Mouse (Mus musculus): ENCODE data around the gene Gba2.
"Not testable (repeated sequence)": the region's sequence is repeated elsewhere in the genome, so short reads cannot be mapped to it uniquely, and the experiment has no call there.

Gba2 gene

DNA sequence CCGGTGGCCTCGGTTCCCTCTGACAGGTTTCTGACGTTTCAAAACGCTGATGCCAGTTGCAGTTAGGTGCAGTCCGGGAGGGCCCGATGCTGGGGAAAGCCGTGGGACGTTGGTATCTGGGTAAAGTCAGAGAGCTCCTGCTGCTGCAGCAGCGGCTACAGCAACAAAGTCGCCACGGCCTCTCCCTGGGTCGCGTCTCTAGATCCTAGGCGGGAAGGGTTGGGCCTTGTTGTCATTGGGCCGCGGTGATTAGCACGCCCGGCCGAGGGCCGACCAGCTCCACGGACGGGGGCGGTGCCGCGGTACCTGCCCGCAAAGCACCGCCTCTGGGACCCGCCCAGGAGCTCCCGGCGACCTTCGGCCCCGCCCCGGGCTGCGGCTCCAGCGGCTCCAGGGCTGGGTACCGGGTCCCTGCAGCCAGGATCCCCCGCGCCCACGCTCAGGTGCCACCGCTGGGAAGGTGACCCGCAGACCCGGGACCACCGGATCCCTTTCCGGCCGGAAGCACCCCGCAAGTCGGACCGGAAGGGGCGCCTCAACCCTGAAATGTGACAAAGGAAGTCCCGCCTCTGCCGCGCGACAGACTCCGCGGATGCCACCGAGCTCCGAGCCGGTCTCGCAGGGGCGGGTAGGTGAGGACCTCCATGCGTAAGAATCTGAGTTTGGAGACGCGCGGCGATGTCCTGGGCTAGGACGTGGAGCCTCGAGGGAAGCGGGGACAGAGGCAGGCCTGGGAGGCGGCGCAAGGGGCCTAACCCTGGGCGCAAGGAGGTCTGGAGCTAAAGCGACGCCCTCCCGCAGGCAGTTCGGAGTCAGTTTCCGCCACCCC lies at the start of gene Gba2, which contains the start of gene Rgp1:
TSS of gene Gba2 (minus strand) at position 498 of the 829 bp plus-strand sequence.
TSS of gene Rgp1 (plus strand) at position 340 of the 829 bp plus-strand sequence.
- peak; percentile 83 for DNase-seq (ENCODE audit: low spot score in 2 of 2)

DNA sequence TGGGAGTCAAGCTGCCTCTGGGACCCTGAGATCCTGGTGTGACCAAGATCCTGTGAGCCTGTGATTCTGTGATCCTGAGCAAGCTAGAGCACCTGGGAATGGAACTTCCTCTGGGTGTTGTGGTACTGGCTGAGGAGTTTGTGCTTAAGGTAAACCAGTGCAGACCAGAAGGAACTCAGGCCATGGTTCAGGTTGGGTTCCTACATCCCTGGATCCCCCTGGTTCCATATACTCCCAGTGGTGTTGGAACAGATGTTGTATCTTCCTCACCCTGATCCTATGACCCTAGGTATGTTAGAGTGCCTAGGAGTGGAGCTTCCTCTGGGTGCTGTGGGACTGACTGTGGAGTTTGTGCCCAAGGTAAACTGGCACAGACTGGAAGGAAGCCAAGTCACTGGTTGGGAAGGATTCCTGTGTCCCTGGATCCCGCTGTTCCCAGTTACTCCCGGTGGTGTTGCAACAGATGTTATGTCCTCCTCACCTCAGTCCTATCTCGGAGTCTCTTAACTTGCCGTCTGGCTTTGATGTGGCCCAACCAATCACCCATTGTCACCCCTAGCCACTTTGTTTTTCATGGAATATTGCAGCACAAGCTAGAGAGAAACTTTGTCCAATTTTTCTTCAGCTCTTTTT lies 41.6 kb upstream of the Gba2 start:
- DNase-seq (ENCODE audit: low spot score in 2 of 2), result no peak

DNA sequence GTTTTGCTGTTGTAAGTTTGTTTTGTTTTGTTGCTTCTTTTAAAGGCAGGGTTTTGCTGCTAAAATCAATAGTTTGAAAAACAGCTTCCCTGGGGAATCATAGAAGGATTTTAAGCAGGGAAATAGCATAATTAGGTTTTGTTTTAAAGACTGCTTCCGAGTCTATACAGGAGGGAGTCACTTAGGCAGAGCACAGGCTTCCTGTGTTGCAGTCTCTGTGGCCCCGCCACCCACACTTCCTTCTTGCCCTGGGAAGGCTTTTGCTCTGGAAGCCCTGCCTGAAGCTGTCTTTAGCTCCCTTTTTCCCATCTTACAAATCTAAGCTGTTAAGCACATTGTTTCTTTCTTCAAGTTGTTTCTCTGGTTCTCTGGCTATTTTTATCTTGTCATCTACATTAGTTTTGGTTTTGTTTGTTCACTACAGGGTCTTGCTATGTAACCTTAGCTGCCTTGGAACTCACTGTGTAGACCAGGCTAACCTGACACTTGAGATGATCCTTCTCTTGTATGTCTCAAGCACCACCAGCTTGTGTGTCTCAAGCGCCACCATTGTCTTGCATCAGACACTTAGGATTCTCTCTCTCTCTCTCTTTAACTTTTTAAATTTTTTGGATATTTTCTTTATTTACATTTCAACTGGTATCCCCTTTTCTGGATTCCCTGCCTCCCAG lies 34.5 kb upstream of the Gba2 start:
- DNase-seq (ENCODE audit: low spot score in 2 of 2), result no peak

DNA sequence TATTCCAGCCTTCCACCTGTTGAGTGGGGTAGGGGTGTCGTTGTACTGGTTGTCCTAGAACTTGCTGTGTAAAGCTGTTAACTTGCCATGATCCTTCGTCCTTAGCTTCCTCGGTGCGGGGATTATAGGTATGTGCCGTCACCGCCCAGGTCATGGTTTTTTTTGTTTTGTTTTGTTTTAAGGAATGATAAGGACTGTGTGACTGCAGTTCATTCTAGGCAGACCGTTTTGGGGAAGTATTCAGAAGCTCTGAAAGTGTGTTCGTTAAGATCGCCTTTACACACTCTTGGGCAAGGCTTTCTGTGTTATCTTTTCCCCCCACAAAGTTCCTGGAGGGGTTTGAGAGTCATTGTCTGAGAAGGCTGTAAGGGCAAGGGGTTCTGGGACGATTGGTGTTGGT lies 33.9 kb upstream of the Gba2 start:
- DNase-seq (ENCODE audit: low spot score in 2 of 2), result no peak

DNA sequence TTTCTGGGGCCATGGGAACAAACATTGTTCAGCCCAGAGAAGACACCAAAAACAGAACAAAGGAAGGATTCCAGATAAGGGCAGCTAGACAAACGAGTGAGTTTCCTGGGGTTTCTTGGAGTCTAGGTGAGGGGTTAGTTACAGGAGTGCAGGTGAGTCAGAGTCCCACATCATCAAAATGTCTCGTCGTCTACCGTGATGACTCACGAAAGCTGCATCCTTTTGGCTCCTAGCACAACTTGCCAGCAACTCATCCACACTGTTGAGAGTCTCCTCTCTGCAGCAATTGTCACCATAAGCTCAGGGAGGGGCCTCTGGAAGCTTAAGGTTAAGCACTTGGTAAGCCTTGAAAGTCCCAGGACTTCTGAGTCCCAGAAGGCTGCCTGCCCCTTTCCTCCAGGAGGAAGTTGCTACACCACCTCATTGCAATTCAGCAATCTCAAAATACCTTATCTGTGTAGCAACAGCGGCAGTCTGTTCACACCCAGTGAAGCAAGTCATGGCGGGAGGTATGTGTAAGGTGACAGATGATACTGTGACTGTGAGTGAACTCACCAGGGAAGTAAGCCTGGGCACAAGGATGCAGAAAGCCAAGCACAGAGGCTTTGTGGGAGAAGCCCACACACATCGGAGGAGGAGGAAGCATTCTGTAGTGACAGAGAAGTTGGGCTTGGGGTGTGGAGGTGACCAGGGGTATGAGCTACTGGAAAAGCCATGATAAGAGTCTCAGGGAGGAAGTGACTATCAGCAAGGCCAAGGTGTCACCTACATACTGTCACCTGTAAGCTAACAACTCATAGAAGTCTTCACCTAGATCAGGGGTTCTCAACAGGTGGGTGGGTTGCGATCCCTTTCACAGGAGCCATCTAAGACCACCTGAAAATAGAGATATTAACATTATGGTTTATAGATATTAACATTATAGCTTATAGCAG lies 26.3 kb upstream of the Gba2 start:
- no peak for DNase-seq (ENCODE audit: low spot score in 2 of 2)

DNA sequence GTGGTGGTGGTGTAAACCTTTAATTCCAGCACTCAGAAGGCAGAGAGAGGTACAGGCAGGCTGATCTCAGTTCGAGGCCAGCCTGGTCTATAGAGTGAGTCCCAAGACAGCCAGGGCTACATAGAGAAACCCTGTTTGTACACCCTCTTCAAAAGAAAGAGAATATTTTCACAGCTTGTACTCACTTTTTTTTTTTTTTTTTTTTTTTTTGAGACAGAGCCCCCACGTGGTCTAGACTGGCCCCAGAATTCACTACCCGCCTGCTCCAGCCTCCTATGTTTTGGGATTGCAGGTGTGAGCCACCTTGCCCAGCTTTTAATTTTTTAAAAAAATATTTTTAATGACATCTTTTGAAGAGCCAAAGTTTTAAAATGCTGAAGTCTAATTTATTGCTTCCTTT lies 25.4 kb upstream of the Gba2 start:
- DNase-seq (ENCODE audit: low spot score in 2 of 2), result no peak

DNA sequence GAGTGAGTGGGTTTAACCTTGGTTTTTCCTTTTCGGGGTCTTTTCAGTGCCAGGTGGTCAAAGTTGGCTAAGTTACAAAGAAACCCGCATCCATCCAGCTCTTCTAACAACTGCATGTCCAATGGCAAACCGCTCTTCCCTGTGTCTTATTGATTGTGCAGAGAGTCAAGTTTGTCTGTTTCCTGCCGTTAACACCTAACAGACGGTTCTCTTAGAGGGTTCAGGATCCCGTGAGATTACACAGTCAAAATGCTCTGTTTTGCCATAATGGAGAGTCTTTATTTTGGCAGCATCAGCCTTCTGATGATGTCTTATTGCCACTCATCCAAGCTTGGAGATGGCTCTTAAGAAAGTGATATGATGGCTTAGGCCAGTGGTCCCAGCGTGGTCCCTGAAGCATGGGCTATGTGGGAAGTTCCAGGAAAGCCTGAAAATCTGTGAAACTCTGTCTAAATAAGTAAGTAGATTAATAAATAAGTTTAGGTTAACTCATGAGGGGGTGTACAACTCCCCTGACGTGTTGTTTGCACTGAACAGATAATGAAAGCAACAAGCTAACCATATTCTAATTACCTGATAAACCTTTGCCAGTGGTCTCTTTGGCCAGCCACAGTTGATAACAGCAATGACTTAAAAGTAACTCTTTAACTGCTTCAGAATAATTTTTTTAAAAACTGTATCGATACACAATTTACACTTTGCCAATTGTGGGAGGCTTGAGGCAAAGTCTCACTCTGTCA lies 21.7 kb upstream of the Gba2 start:
- no peak for DNase-seq (ENCODE audit: low spot score in 2 of 2)

DNA sequence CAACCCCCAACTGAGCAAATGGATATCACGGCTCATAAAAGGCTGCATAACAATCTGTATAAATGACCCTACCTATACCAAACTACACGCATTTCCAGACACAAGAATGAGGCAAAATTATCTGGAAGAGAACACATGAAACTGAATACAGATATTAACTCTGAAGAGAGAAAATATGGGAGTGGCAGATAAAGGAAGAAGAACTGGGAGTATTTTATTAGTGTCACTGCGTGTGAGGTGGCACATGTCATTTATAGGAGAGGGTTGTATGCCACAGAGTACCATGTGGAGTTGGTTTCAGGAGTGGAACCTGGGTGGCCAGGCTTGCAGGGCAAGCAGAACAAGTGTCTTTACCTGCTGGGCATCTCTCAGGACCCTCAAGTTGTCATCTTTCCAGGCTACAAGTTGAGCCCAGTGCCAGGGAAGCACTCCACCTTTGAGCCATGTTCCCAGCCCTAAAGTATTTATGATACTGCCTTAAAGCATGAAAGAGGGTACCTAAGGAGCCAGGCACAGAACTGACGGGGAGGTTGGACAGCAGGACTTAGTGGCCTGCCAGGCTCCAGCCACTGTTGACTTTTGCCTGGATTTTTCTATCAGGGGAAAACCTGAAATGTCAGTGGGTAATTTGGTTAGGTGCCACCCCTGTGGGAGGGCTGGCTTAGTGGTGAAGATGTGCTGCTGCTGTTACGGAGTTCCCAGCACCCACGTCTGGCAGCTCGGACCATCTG lies 20.1 kb upstream of the Gba2 start:
- no peak for DNase-seq (ENCODE audit: low spot score in 2 of 2)

DNA sequence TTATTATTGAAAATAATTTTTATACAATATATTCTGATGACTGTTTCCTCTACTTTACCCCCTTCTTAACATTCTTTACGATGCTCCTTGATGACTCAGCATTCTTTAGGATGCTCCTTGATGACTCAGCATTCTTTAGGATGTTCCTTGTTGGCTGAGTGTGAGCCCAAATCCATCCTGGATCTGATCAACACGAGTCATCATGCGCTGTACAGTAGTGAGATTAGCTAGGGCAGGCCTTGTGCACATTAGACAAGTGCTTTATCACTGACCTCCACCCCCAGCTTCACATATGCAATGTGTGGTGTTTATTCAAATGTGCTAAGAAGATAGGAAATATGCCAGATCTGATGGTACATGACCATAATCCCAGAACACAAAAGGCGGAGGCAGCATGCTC lies 19.5 kb upstream of the Gba2 start:
- no peak for DNase-seq (ENCODE audit: low spot score in 2 of 2)

DNA sequence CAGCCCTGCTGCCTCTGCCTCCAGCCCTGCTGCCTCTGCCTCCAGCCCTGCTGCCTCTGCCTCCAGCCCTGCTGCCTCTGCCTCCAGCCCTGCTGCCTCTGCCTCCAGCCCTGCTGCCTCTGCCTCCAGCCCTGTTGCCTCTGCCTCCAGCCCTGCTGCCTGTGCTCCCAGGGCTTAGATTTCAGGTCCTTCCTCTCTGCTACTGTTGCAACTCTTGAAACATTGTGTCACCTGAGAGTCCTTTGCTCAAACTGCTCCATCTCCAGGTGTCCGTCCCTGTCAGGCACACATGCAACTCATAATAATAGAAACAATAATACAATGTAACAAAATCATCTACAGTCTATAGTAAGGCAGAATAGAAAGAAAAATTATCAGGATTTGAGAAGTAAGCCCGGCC lies 17.9 kb upstream of the Gba2 start:
- DNase-seq (ENCODE audit: low spot score in 2 of 2), result not testable (repeated sequence)

DNA sequence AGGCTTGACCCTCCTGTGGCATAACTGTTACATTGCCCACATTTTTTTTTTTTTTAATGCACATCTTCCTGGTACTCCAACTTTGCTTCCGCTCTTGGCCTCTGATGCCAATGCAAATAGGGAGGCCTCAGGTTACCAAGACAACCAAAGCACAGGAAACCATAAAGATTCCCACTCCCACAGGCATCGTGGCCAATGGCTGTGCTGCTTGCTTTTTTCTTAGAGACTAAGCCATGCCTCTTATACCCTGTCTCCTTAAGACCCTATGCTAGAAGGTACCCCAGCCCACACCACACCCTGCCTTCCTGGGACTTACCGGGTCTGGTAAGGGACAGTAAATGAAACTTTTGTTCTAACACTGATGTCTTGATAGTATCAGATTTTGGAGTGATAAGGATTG lies 14.8 kb upstream of the Gba2 start:
- no peak for DNase-seq (ENCODE audit: low spot score in 2 of 2)

DNA sequence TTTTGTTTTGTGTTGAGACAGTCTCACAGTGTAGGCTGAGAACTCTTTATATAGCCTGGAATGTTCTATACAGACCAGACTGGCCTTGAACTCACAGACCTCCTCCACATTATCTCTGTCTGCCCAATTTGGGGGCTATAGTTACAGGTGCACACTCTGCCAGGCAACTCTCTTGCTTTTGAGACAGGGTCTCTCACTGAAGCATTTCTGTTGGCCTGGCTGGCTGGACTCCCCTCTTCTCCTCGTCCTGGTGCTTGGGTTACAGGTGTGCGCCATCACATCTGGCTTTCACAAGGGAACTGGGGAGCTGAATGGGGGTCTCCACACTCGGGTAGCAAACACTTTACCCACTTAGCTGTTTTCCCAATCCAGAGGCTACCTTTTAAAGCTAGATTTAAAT lies 13.3 kb upstream of the Gba2 start:
- no peak for DNase-seq (ENCODE audit: low spot score in 2 of 2)

DNA sequence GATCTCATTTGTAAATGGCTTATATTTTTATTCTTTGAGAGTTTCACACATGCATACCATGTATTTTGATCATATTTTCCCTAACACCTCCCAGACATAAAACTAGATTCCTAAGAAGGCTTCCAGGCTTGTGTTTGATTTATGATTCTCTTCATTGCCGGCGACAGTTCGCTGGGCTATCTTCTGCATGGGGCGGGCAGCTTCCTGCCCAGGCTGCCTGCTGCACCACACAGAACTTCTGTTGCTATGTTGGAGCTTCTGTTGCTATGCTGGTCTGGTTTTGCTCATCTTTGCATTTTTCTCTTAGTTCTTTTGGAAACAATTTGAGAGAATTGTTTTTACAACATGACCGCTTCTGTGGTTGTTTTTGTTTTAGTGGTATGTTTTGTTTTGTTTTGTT lies 12.9 kb upstream of the Gba2 start:
- no peak for DNase-seq (ENCODE audit: low spot score in 2 of 2)

DNA sequence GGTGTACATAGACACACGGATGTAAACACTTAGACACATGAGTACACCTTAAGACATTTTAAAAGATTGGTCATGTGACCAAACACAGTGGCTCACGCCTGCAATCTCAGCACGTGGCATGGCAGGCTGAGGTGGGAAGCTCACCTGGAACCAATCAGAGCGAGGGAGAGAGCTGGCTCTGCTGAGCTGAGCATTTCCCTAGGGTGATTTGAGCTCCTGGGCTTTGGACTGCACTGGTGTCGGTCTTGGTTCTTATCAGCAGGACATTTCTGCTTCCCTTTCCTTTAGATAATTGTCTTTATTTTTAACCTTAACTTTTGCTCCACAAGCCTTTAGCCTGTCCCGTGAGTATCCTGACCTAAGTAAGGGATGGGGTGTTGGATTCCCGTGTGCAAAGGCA lies 9.0 kb upstream of the Gba2 start:
- DNase-seq (ENCODE audit: low spot score in 2 of 2), result no peak

DNA sequence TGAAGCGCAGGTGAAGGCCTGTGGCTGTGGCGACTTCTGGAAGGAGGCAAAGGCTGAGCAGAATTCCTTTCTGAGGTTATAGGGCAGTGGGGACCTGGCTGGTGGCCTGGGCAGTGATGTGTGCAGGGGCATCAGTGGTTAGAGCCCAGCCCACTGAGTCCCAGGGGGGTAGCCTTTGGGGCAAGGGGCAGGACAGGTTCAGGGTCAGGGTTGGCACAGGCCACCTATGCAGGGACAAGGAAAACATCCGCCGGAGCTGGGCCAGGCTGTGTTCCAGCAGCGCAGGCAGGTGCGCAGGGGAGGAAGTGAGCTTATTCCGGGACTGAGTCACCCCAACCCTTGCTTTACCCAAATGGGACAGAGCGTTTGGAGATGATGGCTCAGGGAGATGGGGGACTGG lies 7.7 kb upstream of the Gba2 start:
- DNase-seq (ENCODE audit: low spot score in 2 of 2), result no peak

DNA sequence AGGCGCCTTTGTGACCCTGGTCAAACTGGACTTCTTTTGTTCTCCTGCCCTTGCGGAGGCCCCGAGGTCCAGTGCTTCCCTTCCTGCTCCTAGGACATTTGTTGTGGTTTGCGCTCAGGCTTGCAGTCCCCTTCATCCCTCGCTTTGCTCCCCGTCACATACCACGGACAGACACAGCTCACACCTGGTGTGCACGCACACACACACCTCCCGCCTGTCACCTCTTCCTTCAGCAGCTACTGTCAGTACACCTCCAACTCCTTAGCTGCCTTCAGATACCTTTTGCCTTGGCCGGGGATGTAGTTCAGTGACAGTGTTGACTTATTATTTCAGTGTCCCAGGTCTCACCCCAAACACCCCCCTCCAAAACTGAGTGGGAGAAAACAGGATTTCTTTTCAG lies 7.0 kb upstream of the Gba2 start:
- no peak for DNase-seq (ENCODE audit: low spot score in 2 of 2)

DNA sequence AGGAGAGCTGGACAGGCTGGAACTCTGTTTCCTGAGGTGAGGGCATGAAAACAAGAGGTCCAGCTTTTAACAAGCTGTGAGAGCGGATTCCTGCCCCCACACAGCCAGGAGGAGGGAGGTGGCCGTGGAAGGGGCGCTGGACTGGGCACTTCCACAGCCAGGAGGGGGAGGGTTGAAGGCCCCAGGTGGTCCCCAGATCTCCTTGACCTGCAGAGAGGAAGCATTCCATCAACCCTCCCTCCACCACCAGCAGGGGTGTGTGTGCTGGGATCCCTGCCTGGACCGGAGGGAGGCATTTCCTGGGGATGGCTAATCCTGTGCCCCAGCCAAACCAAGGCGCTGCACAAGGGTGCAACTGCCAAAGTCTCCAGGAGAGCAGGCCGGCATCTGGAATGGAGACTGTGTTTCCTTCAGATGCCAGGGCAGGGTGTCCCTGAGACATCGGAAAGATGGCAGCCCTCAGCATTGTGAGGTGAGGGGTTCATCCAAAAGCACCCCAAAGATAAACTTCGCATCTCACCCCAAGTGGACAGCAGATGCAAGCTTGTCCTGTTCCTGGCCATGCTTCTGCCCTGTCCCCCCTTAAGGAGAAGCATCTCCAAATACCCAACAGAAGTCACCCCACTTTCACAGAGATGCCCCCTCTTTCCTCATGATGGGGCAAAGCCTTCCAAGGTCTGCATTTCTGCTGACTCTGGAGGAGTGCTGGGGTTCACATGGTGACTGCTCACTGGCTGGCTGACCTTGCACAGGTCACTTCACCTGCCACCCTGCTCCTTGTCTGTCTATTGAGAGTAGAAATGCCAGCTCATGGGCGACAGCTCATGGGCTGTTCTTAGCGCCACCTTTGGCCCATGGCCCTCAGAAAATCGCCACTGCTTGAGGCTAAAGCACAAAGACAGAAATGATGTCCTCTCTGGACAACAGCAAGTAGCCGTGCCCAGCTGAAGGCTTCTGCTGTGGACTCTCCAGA lies 6.1 kb upstream of the Gba2 start, which contains the start of gene Msmp:
TSS of gene Msmp (minus strand) at position 51 of the 973 bp plus-strand sequence.
- no peak for DNase-seq (ENCODE audit: low spot score in 2 of 2)

DNA sequence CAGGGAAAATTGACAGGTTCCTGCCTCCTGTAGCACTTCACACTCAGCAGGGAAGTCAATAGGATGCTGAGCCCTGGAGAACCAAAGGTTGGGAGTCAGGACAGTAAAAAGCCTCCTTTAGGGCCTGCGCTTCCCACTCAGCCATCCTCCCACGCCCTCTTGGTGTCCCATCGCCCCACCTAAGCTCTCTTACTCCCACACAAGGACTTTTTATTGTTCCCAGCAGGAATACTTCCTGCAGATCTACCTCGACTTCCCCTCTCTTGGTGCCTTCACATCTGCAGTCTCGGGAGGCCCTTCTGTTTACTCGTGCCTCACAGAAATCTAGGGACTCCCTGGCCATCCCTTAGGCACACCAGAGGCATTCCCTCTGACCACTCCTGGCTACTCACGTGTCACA lies 4.7 kb upstream of the Gba2 start:
- no peak for DNase-seq (ENCODE audit: low spot score in 2 of 2)

DNA sequence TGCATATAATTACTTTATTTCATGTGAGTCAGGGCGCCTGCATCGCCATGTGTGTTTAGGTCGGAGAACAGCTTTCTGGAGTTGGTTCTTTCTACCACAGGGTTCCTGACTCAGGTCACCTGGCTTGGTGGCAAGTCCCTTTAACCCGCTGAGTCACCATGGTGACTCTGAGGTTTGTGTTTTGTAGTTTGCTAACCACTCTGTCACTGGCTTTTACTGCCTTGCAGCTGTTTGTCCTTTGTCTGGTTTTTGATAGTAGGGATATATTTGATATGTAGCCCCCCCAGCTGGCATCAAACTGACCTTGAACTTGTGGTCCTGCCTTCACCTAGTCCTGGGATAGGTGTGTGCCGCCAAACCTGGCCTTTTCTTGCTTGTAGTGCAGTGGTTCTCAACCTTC lies 3.6 kb upstream of the Gba2 start:
- no peak for DNase-seq (ENCODE audit: low spot score in 2 of 2)

Data from spleen, postnatal 14 days (tissue).